Mouse (Mus musculus): Measurements from ENCODE around the gene Tnik.

The Tnik gene

DNA sequence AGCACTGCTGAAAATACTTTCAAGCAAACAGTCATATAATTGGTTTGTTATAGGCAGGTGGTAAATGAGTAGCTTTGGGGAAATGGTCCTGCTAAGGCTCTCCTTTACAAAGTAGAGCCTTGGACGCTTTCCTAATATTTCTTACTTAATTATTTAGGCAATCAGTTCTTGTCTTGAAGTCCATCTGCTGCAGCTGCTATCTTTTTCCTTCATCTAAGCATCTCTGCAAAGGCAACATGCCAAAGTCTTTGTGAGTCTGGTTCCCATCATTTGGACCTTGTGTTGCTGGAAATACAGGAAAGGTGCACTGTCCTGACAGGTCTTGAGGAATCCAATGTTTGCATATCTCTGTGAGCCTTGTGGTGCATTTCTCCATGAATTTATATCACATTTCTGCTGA, 82.9 kb downstream of the Tnik start:
- DNase-seq (ENCODE audit: low read depth in 1 of 2, low spot score in 2 of 2) = no peak

DNA sequence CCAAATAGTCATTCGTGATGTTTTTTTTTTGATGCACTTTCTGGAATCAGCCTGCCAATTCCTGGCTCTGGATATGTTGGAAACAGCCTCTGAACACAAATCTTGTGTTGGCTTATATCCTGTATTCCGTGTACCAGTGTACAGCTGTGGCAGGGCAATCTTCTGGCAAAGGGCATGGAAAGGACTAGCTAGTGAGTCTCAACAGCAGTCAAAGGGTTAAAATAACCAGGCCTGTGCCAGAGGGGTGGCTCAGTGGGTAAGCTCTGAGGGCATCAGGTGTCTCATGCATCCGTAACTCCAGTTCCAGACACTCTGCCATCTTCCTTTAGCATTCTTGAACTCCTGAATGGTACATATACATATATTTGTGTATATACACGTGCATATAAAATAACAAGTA, 83.5 kb downstream of the Tnik start:
- DNase-seq (ENCODE audit: low read depth in 1 of 2, low spot score in 2 of 2) = no peak

DNA sequence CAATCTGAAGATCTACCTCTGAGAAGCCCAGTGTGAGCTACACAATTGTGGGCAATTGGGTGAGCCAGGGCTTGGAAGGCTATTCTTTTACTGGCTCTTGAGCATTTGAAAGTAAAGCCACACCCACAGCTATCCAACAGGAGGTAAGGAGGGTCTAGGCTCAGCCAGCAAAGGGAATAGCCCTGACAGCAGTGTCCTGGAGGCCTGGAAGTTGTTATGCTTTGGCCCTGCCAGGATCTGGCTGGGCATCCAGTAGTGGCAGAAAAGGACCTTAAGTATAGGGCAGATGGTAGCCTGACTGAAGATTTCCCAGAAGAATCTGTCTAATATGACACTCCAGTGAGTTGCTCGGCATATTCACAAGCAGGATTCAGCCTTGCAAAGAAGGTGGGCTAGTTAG, 85.7 kb downstream of the Tnik start:
- no peak for DNase-seq (ENCODE audit: low read depth in 1 of 2, low spot score in 2 of 2)

DNA sequence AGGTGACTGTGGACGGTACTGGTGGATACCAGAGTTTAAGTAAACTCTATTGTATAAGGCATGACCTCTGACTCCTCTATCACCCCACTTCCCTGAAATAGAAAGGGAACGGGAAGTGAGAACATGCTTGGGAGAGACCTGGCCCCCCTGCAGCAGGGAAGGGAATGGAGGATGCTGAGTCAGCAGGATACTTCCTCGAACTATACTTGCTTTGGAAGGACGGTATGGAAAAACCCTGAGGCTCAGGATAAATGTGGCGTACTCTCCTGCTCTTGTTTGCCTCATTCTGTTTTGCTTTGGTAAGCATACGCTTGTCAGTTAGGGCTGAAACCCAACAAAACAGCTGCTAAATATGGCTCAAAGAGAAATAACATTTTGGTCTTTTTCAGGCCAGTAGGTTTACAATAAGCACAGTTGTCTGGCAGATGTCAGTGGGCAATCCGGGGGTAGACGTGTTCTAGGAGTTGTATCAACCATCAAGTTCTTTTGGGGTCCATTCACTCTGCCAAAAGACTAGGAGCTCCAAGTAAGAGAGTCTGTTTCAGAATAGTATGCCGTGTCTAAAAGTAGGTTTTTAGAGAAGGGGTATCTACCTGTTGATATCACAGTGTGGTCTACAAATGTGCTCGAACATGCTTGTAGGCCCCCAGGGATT, 87.3 kb downstream of the Tnik start:
- DNase-seq (ENCODE audit: low read depth in 1 of 2, low spot score in 2 of 2) = no peak

DNA sequence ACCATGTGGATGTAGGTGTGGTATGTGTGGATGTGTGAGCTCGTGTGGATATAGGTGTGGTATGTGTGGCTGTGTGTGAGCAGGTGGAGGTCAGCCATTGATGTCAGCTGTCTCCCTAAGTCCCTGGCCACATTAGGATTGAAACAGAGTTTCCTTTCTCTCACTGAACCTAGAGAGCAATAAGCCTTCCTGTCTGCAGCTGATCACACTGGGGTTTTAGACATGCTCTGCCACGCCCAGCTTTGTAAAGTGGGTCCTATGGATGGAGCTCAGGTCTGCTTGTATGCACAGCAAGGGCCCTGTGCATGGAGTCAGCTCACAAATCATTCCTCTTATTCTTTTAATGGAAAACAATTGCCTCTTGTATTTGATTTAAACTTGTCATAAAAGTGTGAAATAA, 95.4 kb downstream of the Tnik start:
- DNase-seq (ENCODE audit: low read depth in 1 of 2, low spot score in 2 of 2) = no peak

DNA sequence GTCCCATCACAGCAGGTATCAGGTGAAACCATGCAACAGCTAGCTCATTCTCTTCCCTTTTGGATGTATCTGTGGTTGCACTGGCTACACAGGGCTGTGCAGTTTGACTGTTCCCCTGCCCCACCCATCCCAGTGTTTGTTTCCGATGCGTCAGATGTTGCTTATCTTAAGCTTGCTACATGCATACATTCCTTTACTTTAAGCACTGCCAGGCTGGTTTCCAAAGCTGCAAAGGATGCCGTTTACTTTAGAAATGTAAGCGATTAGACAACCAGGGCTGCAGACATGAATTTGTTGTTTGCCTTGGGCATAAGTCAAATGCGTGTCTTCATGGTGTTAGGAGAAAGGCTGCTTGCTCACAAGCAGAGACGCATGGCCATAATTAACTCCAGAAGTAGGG, 96.1 kb downstream of the Tnik start:
- no peak for DNase-seq (ENCODE audit: low read depth in 1 of 2, low spot score in 2 of 2)

DNA sequence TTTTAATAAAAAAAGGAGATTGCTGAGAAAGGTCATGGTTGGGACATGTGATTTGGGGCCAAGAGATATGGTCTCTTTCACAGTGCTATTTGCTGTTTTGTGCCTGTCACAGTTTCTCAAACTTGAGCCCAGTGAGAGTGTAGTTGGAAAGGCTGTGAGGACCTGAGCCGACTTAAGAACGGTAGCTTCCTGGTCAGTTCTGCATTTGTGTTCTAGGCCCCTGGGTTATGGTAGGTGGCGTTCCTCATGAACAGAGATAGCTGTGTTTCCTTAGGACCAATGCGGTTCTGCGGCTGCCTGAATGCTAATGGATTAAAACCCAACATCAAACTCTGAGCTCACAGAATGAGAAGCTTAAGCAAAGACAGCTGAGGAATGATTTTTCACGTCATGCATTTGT, 98.0 kb downstream of the Tnik start:
- no peak for DNase-seq (ENCODE audit: low read depth in 1 of 2, low spot score in 2 of 2)

DNA sequence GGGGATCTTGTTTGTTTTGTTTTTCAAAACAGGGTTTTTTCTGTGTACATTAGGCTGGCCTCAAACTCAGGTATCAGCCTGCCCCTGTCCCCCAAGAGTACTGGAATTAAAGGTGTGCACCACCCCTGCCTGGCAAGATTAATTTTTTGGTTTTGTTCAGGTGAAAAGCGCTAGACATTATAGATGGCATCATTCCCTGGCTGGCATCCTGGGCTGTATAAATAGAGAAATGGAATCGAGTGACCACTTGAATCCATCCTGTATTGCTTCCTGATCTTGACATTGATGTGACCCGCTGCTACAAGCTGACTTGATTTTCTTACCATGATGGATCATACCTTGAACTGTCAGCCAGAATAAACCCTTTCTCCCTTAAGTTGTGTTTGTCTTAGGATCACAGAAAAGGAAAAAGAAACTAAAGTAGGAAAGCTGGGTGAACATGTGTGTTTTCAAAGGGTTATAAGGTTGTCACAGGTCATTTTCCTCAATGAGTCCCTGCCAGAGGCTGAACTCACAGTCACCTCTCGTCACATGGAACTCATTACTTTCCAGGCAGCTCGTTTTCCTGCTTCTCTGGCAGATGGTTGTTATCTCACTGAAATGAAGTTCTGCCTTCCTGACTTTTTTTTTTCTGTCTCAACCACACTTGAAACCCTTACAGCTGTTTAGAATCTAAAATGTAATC, 100.6 kb downstream of the Tnik start:
- DNase-seq (ENCODE audit: low read depth in 1 of 2, low spot score in 2 of 2) = no peak

DNA sequence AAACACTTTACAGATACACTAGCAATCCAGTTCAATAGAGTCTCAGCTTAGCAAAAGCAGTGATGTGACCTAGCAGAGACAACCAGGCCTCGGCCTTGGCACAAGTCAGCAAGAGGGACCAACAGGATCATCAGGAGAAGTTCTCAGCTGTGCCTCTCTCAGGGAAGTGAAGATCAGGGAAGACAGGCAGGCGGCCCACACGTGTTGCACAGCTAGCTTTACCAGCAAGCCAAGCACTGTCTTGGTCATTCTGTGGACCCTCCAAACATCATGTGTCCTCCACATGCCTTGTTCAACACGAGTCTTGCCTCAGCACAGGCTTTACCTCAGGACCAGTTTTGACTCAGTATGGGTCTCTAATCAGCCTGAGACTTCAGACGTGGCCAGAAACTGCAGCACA, 105.7 kb downstream of the Tnik start:
- no peak for DNase-seq (ENCODE audit: low read depth in 1 of 2, low spot score in 2 of 2)

DNA sequence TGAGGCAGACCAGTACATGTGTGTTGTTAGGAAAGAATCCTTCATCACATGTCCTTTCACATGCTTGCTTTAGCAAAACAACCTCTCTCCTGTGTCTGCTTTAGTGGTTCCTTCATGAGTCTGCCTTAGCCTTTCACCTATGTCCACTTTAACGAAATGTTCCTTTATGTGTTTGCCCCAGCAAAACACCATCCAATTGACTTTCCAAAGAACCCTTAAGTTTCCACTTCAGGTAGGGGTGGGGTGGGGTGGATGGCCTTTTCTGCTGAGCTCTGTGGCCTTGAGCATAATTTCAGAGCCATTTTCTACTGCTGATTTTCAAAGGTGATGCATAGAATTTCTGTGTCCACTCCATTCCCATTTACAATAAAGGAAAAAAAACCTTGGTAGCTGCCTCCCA, 106.3 kb downstream of the Tnik start:
- DNase-seq (ENCODE audit: low read depth in 1 of 2, low spot score in 2 of 2) = no peak

DNA sequence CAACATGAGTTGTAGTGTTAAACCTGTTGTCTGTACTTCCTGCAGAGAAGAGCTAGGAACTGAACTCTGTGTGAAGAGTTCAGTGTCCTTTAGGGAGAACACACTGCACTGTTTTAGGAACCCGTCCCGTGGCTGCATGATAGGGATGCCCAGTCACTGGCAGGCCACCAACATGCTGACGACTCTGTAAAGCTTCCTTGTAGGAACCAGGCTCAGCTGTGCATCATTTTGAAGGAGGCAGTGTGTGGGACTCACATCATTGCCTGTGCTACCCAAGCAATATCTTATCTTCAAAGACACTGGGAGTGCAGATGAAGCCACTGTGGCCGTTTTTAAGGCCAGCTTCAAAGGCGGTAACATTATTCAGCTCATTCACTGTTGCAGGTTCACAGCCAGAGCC, 106.7 kb downstream of the Tnik start:
- no peak for DNase-seq (ENCODE audit: low read depth in 1 of 2, low spot score in 2 of 2)

DNA sequence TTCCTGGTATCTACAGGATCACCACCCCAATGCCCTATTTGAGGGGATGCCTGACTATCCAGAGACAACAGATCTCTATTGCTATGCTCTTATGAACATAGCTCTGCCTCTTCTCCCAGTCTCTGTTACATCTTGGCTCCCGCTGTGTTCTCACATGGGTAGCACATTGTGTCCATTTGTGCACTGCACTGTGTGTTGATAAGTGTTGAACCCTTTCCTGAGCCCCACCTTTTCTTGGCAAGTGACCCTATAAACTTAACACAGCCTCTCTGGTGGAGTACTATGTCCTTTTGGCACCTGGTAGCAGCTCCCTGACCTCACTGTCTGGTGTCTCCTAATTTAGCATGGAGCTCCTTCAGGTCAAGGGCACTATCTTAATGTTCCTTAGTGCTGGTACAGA, 108.6 kb downstream of the Tnik start:
- no peak for DNase-seq (ENCODE audit: low read depth in 1 of 2, low spot score in 2 of 2)

DNA sequence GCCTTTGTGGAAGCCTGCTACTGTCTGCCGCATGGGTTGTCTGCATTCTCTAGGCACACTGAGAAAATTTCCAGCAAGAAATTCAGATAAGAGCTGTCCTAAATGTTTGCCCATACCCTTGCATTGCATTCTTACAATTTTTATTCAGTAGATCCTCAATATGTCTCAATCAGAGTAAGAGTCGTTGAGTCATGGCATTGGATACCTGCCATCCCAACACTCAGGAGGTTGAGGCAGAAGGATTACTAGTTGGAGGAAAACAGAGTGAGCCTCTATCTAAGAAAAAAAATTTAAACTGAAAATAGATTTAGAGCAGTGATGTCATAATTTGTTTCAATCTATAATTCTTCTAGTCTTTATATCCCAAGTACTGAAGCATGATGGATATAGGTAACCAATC, 109.4 kb downstream of the Tnik start:
- no peak for DNase-seq (ENCODE audit: low read depth in 1 of 2, low spot score in 2 of 2)

DNA sequence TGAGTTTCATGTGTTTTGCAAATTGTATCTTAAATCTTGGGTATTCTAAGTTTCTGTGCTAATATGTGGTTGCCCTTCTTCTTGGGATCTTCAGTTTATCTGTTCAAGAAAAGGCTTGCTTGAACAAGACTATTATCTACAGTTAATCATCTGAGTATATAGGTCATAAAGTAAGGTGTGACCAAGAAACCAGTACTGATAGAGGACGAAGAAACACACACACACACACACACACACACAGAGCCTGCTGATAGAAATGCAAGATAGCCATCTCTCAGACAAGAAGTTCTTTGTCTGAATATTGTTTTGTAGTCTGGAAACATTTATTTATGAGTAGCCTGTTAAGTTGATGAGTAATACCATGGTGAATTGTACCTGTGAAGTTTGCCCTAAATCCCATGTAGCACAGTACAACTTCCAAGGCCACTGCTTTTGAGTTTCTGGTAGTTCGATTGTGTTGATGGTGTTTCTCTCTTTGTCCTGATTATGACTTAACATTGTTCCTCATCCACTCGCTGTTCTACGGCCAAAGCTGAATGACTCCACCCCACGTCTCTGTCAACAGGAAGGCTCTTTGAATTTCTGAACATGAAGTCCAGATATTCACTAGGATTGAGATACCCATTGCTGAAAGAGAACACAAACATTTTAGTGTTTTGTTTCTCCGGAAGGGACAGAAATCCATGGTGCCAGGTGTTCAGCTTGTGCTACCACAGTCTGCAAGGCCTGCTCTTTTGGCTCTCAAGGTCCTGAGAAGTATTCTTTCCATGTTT, 111.9 kb downstream of the Tnik start:
- DNase-seq (ENCODE audit: low read depth in 1 of 2, low spot score in 2 of 2) = no peak

DNA sequence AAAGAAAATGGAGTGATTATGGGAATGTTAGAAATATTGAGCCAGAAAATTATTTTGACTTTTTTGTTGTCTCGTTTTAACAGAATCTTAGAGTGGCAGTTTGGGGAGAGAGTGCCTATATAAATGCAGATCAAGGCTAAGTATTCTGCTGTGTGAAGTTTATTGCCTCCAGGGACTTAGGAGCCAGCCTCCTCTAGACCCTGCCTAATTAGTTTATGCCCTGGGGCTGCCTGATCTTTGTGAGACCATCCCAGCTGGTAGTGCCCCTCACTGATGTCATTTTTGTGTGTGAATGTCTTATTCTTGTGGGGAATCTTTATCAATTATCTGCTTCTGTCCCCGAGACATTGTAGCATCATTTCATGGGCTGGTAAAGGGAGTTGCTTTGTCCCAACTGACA, 117.2 kb downstream of the Tnik start:
- DNase-seq (ENCODE audit: low read depth in 1 of 2, low spot score in 2 of 2) = no peak

DNA sequence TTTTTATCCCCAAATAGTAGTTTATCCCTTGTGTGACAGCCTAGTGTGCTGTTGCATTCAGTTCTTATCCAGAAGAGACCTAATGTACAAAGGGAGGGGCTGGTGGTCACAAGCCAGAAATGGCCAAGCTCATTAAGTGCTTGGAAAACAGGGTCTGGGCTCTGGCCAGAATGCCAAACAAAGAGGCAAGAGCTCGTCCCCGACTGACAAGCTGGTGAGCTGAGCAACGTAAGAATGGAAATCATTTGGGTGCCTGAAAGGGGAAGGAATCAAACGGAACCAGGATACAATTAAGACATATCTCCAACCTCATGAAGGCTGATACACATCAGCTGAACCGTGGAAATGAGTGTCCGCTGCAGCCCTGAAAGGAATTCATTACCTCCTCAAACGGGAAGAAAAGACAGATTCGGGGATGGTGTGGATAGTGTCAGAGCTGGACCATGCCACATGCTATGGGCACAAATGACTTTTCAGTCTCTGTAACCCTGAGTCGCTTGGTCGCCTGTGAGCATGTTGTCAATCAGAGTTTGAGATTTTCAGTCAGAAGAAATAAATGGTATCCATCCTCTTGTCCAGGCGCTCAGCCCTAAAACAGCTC, 120.6 kb downstream of the Tnik start:
- DNase-seq (ENCODE audit: low read depth in 1 of 2, low spot score in 2 of 2) = no peak

DNA sequence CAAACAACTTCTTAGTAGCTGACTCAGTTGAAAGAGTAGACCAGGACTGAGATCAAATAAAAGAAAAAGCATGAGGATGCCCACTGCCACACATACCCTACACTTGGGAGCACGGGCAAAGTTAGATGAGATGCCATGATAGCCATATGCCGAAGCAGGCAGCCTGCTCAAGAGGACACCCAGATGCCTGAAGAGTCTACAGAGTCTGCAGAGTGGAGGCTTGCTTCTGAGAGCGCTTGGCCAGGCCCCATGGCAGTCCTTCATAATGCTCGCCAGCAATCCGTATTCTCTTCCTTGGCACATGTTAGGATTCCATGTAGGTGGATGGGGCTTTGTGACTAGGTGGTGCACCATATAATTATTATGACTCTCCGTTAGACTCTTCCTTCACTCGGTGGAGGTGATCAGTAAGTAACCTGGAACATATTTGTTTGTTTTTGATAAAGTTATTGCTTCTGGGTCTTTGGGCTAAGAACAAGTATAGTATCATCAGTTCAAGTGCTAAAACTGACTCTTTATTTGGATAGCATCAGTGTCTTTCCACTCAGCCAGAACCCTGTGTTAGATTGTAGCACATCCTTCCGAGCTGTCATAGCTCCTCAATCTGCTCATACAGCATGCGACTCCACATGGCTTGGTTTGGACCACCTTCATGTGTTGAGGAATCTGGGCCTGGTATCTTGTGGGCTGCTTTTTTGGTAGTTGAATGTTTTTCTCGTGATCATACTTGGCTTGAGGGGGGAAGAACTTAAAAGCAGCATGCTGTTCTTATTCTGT, 122.4 kb downstream of the Tnik start:
- DNase-seq (ENCODE audit: low read depth in 1 of 2, low spot score in 2 of 2) = no peak

DNA sequence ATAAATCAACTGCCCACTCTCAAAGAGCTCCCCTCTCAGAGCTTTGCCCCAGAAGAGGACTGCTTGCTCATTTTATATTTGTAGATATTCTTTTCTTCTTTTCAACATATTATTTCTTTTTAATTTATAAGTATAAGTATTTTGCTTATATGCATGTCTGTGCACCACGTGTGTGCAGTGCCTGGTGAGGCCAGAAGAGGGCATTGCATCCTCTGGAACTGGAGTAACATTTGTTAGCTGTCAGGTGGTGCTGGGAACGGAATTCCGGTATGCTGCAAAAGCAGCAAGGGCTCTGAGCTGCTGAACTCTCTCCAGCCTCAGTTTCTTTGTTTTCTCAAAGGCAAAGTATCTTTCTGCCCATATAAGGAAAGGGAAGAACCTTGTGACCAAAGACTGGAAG, 125.5 kb downstream of the Tnik start:
- DNase-seq (ENCODE audit: low read depth in 1 of 2, low spot score in 2 of 2) = no peak

DNA sequence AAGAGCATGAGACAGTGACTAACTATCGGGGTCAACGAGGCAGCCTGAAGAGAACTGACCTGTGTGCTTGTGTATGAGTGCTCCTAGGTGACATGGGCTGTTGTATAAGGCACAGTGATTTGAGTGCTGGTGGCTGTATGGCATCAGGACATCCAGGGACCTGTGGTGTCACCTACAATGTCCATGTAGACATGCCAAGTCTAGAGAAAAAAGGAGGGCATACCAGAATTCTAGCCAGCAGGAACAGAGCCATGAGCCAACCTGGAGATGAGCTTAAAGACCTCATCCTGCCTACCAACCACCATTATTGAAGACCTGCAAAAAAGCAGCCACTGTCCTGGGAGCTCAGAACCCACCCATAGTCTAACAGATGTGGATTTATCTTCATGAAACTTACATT, 127.2 kb downstream of the Tnik start:
- no peak for DNase-seq (ENCODE audit: low read depth in 1 of 2, low spot score in 2 of 2)

DNA sequence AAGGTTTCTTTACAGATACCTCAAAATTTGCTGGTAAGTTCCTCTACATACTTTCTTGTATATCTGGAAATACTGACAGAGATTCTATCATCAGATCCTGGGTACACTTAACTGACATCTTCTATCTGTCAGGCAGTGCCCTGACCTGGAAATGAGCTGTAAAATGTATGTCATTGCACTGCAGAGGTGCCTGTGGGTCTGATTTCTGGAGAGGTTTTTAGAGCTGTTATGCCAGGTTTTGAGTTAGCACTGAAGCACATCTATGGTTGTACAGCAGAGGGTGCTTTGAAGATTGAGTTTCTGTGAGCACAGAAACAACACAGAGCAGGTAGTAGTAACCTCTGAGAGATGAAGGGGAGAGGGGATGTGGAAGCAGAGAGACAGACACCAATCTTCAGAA, 129.5 kb downstream of the Tnik start:
- no peak for DNase-seq (ENCODE audit: low read depth in 1 of 2, low spot score in 2 of 2)

DNA sequence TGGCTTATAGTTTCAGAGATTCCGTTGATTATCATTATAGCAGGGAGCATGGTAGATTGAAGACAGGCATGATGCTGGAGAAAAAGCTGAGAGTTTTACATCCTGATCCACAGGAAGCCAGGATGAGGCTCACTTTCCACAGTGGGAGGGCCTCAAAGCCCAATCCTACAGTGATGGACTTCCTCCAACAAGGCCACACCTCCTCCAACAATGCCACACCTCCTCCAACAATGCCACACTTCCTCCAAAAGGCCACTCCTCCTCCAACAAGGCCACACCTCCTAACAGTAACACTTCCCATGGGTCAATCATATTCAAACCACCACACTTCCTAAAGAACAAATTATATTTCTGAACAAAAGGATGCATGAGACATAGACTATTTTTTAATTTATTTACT, 135.8 kb downstream of the Tnik start:
- DNase-seq (ENCODE audit: low read depth in 1 of 2, low spot score in 2 of 2) = no peak

Data from monocyte, adult 2 months (primary cell).